Mouse (Mus musculus): ENCODE measurements at regions not wholly inside any gene's neighbourhood (a gene's known extent, or its start where the extent isn't known, plus 50 kb on each side); places are given as distances from the start of the nearest gene placed in this dataset.
"Not testable (repeated sequence)": the region's sequence is repeated elsewhere in the genome, so short reads cannot be mapped to it uniquely, and the experiment has no call there.

DNA sequence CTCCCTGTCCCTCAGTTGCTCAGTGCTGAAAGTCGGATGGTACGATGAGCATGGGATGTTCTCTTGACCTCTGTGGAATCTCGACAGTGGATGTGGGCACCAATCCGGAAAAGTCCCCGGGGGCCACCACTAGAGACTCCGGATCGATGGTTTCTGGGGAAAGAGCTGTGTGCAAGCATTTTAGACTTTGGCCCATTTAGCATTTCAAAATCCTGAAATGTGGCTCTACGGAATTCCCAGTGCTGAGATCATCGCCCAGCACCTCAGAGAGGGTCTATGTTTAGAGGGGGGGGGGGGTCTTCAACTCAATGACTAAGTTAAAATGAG, 68.6 kb downstream of the Tomm20 start:
- no peak for DNase-seq (ENCODE audit: low spot score in 2 of 2)

DNA sequence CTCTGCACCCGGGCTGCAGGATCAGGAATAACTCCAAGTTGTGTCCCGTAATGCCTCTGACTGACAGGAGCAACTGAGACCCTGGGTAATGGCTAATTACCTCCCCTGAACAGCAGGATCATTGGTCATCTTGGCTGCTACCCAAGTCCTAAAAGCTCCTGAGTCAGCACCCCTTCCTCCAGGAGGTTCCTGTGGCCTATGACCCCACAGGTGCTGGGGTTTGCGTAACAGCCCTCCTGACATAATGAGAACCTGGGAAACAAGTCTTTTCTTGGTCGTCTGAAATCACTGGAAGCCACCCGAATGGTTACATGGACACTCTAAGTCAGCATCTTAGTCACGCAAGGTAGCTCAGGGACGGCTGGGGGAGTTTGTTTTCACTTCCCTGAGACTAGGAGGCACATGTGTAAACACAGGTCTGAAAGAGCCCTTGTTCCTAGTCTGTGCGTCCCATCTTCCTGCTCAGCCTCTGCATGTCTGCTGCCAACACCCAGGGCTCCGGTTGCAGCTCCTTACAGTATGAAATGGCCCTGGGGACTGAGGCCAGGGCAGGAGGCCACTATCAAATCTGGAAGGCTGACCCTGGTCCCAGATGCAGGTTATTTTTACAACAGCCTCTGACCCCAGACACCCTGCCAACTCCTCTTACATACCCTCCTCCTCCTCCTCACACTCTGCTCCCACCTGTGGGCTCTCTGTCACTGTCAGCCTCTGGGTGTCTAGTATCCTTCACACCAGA, 69.2 kb downstream of the Tomm20 start:
- no peak for DNase-seq (ENCODE audit: low spot score in 2 of 2)

DNA sequence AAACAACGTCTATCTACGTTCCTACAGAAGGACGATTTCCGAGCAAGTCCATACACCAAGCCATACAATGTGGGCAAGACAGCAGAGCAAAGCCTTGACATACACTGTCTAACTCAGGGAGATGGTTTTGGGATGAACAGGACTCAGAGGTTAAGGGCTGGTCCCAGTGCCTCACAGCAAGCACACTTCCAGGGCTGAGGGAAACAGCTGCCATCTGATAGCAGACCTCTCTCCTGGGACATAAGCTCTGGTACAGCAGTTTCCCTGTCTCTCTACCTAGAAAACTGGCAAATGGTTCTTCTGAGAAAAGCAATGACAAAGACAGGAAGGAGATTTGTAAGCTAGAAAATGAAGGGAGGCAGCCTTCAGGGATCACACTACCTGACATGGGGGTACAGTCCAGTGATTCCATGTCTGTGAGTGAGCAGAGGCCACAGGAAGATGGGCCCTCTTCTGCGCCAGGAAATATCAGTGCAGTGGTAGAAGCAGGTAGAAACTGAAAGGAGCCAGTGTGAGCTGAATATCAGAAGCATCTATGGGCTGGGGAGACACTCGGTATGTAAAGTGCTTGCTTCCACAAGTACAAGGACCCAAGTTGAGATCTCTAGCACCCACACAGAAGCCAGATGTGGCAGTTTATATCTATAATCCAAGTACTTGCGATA, 70.0 kb downstream of the Tomm20 start:
- no peak for DNase-seq (ENCODE audit: low spot score in 2 of 2)

DNA sequence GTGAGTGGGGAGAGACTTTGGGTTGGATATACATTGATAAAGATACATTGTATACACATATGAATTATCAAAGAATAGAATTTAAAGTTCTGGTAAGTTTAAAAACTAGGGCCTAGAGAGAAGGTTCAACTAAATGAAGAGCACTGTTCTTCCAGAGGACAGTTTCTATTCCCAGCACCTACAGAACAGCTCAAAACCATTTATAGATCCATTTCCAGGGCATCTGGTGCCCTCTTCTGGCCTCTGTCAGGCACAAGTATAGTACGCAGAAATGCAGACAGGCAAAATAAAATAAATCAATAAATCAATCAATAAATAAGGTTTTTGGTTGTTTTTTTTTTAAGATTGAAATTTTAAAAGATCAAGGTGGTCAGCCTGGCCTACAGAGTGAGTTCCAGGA, 70.8 kb downstream of the Tomm20 start:
- DNase-seq (ENCODE audit: low spot score in 2 of 2): no peak

DNA sequence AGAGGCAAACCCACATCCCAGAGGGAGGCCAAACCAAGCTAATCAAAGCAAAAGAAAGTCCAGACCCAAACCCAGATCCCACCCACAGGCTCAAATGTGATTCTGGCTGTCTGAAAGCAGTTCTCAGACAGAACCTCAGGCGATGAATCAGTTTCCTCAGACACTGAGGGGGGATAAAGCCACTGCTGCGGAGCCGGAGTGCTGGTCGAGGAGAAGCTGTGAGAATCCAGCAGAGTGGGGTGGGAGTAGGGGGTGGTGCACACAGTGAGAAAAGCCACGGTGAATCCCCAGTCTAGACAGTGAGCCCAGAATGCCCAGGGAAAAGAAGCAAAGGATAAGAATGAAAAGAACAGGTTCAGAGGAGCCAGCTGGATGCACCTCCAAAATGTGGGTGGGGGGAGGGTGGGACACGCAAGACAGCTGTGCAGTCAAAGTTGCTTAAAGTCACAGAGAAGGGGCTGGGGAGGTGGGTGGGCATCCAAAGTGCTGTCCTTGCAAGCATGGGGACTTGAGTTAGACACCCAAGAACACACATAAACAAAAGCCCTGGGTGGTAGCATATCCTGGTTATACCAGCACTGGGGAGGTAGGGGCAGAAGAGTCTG, 71.4 kb downstream of the Tomm20 start:
- DNase-seq (ENCODE audit: low spot score in 2 of 2): no peak

DNA sequence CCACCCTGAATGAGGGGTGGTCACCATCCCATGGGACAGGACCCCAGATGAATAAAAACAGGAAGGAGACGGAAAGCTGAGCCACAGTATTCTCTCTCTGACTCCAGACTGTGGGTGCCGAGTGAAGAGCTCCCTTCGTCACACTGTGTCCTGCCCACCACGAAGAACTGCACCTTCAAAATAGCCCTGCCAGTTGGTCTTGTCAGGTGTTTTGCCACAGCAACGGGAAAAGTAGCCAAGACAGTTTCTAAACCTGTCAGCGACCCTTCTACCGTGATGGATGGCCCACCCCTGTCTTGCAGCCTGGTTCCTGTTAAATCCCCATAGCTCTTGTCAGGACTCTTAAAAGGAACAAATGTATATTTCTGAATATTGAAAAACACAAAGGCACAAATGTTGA, 72.3 kb downstream of the Tomm20 start:
- DNase-seq (ENCODE audit: low spot score in 2 of 2): no peak

DNA sequence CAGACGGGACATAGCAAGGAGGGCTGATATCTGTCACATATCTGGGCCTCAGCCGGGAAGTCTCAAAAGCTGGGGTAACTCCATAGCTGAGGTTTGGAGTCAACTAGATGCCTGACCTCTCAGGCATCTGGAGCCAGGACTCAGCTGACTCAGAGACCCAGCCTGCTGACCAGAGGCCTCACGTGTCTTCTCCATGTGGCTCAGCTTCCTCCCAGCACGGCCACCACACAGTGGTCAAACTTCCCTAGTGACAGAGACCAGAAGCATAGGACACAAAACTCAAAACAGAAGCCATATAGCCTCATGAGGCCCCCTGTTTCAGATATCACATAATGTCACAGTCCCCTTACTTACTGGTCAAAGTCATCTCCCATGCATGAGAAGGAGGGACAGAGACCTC, 73.1 kb downstream of the Tomm20 start:
- DNase-seq (ENCODE audit: low spot score in 2 of 2): no peak

DNA sequence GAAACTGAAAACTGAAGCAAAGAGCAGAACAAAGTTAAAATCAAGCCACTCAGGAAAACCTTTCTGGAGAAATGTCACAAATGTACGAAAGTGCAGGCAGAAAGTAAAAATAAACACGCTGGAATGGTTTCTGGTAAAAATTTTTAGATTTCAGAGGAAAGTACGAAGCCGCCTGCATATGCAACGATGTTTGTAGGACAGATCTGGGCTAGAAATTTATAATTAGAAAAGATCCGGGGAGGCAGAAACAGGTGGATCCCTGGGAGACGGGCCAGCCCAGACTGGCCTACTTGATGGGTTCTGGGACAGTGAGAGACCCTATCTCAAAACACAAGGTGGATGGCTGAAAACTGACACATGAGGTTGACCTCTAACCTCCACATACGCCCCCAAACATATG, 73.5 kb downstream of the Tomm20 start:
- DNase-seq (ENCODE audit: low spot score in 2 of 2): peak in 1 of 2 experiments; percentile 22

DNA sequence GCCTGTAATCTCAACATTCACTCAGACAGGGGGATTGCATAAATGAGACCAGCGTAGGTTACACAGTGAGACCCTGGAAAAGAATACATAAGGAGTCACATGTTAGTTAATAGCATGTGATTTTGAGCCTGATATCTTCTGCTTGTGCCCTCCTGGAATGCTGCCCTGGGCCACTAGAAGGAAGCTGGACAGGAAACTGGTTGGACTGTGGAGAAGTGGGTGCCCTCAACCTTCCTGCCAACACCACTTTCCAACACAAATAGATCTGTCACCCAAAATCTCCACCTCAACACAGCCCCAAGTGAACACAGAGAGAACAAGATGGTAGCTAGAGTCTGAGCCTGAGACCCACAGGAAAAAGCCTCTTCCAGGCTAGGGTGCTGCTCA, 76.2 kb downstream of the Tomm20 start:
- no peak for DNase-seq (ENCODE audit: low spot score in 2 of 2)

DNA sequence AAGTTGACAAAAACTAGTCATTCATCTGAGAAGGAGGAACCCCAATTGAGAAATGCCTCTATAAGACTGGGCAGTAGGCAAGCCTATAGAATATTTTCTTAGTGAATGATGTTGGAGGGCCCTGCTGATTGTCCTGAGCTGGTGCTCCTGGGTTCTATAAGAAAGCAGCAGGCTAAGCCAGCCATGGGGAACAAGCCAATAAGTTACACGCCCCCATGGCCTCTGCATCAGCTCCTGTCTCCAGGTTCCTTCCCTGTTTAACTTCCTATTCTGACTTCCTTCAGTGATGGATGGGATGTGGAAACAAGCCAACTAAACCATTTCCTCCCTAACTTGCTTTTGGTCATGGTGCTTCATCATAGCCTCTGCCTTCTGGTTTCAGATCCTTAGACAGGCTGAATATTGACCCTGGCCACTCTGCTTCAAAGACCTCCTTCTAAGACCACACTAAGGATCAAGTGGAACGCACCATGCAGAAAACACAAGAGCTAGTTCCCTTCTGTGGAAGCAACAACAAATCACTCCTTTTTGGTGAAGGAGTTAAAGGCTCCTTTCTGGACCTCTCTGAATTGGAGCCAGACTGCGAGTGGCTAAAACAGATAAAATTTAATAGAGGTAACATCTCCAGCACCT, 76.7 kb downstream of the Tomm20 start:
- DNase-seq (ENCODE audit: low spot score in 2 of 2): no peak

DNA sequence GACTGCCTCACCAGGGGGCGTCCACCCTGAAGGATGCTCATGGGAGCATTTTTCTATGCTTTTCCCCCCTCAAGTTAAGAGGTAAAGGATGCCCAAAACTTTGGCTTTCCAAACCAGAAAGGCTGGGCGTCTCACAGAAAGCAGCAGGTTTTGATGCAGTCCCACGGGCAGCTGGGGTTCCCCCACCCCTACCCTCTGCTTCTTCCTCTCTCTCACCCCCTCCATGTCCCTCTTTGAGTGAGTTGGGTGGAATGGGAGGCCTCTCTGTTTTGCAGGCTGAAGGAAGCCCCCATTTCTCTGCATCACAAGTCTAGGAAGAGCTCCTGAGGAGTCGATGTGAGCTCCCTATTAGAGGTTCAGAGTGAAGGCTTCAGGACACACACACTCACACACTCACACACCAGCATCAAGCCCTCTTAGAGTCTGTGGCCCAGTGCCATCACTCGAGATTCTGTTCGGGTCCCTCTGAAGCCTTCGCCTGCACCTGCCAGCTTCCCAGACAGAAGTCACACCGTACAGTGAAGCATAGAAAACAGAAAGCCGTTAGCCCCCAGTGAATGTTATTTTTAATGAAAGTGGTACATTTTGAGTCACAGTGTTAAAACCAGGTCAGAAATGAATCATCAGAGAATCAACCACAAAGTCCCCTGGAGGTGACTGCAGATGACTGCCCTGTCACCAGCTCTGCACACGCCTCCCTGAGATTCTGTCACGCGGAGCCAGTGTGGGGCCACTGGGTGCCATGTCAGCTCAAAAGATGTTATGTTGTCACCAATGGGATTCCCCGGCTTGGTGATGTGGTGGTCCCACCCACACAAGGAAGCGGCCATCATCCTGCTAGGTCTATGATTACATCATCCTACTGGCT, 78.3 kb downstream of the Tomm20 start:
- no peak for DNase-seq (ENCODE audit: low spot score in 2 of 2)

DNA sequence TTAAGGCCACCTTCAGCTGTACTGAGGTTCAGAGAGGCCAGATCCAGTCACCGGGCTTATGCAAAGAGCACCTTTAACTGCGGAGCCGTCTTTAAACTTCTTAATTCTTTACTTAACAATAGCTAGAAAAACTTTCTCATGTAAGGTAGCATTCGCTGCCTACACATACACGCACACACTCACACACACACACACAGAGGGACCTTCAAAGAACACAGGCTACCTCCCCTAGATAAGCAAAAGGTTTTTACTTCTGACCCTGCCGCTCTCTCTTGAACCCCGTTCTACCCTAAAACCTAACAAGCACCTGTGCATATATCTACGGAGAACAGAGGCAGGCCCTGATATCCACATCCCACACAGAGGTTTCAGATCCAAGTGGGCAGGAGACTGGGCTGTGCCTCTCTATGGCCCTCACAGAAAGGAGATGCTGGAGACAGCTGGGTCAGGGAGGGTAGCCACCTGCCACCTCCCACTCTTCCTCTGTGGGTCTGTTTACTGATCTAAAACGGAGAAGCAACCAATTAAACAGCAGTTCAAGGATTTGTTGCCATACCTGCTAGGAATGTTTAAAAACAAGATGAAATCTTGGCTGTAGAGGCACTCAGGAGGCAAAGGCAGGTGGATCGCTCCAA, 81.2 kb downstream of the Tomm20 start:
- no peak for DNase-seq (ENCODE audit: low spot score in 2 of 2)

DNA sequence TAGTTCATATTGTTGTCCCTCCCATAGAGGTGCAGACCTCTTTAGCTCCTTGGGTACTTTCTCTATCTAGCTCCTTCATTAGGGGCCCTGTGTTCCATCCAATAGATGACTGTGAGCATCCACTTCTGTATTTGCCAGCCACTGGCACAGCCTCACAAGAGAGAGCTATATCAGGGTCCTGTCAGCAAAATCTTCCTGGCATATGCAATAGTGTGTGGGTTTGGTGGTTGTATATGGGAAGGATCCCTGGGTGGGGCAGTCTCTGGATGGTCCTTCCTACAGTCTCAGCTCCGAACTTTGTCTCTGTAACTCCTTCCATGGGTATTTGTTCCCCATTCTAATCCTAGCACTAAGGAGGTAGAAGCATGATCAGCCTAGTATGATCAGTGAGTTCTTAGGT, 82.0 kb downstream of the Tomm20 start:
- DNase-seq (ENCODE audit: low spot score in 2 of 2): not testable (repeated sequence)

DNA sequence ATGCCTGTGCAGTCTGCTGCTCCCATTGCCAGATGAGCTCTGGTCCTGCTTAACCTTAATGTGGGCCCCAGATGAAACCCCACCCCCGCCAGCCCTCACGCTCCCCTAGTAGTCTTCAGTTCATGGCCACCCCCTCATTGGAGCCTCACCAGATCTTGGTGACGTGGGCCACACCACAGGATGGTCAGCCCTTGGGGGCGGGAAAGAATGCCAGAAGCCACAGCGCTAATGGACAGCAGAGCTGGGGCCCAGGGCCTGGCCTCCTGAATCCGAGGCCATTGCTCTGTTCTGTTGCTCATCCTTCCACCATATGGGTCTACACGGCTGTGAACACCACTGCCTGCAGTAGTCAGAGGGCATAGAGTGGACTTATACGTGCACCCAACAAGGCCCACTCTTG, 83.9 kb downstream of the Tomm20 start:
- no peak for DNase-seq (ENCODE audit: low spot score in 2 of 2)

DNA sequence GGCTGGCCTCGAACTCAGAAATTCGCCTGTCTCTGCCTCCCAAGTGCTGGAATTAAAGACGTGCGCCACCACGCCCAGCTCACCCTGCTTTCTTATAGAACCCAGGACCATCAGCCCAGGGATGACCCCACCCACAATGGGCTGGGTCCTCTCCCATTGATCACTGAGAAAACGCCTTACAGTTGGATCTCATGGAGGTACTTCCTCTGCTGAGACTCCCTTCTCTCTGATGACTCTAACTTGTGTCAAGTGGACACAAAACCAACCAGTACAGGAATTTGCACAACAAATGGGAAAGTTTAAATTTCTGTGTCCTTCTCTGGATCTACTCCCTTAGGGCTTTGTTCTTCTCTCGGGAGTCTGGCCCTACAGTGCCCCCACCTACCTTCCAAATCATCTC, 85.0 kb downstream of the Tomm20 start:
- no peak for DNase-seq (ENCODE audit: low spot score in 2 of 2)

DNA sequence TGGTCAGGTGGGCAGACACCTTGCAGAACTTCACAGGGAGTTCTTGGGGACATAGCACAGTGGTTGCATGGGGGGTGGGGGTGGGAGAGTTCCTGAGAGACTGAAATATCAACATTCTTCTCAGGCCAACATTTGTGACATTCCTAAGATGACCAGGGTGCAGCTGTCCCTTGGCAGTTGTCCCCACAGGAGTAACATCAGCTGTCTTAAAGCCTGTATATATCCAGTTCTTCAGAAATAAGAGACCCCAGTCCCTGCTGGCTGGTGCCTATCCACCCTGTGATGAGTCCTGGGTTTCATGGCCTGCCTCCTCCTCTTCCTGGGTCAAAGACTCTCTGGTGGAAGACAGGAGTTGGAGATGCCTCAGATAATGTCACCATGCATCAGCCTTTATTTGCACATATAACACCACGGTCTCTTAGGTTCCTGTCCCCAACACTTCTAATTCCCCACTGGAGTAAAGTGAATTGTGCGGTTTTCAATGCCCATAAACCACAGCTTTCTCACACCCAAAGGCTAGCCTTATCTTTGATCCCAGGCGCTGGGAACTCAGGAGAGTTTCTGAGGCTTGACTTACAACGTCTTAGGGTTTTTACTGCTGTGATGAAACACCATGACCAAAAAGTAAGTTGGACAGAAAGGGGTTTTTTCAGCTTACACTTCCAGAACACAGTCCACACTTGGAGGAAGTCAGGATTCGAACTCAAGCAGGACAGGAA, 85.8 kb downstream of the Tomm20 start:
- DNase-seq (ENCODE audit: low spot score in 2 of 2): no peak

DNA sequence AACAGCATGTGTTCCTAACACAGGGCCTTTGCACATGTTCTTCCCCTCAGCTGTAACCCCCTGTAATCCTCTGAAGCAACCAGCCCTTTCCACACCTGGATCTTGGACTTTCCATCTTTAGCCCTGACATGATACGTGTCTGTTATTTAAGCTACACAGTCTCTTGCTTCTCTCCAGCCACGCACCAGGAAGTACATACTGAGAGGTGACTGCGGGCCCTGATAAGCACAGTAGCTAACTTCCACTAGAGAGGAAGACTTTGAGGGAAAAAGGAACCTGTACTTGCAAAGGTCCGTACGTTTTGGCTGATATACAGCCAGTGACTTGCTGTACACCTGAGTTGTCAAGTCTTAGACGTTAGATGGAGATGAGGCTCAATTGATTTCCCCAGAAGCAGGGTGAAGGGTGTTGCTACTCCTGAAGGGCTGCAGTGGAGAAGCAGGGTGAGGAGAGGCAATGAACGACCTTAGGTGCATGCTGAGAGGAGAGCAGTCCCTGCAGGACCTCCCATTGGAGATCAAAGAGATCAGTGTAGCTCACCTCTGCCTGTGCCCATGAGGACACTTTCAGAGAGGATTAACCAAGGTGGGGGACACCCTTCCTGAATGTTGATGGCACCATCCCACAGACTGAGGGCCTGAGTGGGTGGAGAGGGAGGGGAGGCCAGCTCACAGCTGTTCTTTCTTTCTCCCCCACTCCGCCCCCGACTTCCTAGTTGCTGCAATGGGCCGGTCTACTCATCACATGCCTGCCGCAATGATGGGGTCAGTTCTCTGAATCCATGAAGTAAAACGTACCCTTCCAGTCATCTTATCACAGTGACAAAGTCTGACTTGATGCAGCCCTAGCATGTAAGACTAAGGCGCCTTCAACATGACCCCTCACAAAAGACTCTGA, 88.1 kb downstream of the Tomm20 start:
- no peak for DNase-seq (ENCODE audit: low spot score in 2 of 2)

DNA sequence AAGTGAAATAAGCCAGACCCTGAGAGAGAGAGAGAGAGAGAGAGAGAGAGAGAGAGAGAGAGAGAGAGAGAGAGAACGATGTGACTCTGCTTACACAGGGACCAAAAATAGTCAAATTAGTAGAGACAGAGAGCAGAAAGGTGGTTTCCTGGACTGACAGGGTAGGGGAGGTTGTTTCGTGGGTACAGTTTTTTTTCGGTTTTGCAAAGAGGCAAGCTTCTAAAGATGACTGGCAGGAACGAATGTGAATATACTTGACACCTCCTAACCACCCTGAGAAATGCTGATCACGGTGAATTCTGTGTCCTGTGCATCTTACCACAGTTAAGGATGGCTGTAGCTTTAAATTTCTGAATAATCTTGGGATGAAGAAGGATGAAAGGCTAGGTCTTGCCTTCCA, 89.7 kb downstream of the Tomm20 start:
- no peak for DNase-seq (ENCODE audit: low spot score in 2 of 2)

DNA sequence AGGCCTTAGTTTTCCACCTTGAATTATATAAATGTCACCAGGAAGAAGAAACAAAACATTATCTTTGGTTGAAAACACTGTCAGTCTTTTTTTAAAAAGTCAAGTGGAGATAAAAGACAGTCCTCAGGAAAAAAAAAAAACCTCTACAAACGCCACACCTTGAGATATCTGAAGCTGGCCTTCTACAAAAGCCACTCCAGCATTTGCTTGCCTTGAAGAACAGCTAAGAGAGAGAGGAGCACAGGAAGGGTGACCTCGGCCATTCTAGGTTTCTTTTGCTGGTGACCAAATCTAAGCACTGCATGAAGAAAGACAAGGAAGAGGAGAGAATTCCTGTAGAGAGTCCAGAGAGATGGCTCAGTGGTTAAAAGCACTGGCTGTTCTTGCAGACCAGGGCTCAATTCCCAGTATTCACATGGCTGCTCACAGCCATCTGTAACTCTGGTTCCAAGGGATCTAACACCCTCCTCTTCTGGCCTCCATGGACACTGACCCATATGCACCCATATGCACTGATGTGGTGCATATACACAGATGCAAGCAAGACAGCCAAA, 90.5 kb downstream of the Tomm20 start:
- no peak for DNase-seq (ENCODE audit: low spot score in 2 of 2)

Data from right cerebral cortex, postnatal 36 days (tissue).